Mouse (Mus musculus): Measurements from ENCODE around the gene Mrpl38. TPM values are rescaled to one million over a fixed set of nuclear protein-coding genes. Genes with fewer than 3 reads are reported as not detected.

Gene Mrpl38
- 79.3 and 80.6 TPM in 2 replicates for polyA plus RNA-seq (2015; fragmentation: Nextera tagmentation; extraction: Ambion mirVana)

- whole genome bisulfite sequencing, result under 1% methylated on average over 60 of the region's 60 CpGs
- no peaks in the 10 kb centered on the region for H3K27me3 ChIP-seq (ENCODE audit: control insufficient read depth, insufficient read depth, low read depth, low read length)
- peak within 1 kb of the TSS; percentile 92 for H3K4me3 ChIP-seq (ENCODE audit: low read length)
- H3K36me3 ChIP-seq (ENCODE audit: control insufficient read depth, insufficient read depth, low read length), result peaks cover 13% of the 10 kb centered on the region
- peak within 1 kb of the TSS; percentile 77 for H3K4me2 ChIP-seq (ENCODE audit: low read depth, low read length)
- no peaks in the 10 kb centered on the region for H3K9me3 ChIP-seq (ENCODE audit: control insufficient read depth, low read length)
- peaks cover 7% of the 10 kb centered on the region for H3K4me1 ChIP-seq (replicated peaks; ENCODE audit: control insufficient read depth, insufficient read depth, low read length)
- H3K27ac ChIP-seq (ENCODE audit: low read length), result peak within 1 kb of the TSS; percentile 41
- peak within 1 kb of the TSS; percentile 79 for H3K9ac ChIP-seq (ENCODE audit: low read length)
- peak; percentile 97 for ATAC-seq (ENCODE audit: low read depth)
Observed at GRCm38 (mm10) chr11:116138468-116139138, at the start of gene Mrpl38. Mrpl38 (minus strand) TSS chr11:116138868.

GRCm38 (mm10) chr11:116187226-116187930 lies 48.7 kb upstream of the Mrpl38 start:
- no peak overlapping the region for H3K4me2 ChIP-seq (ENCODE audit: low read depth, low read length)
- H3K9ac ChIP-seq (ENCODE audit: low read length), result no peak overlapping the region
- H3K4me1 ChIP-seq (replicated peaks; ENCODE audit: control insufficient read depth, insufficient read depth, low read length), result no peaks in the 10 kb centered on the region
- H3K36me3 ChIP-seq (ENCODE audit: control insufficient read depth, insufficient read depth, low read length), result peaks cover 10% of the 10 kb centered on the region
- H3K4me3 ChIP-seq (ENCODE audit: low read length), result no peak overlapping the region
- no peak overlapping the region for H3K27ac ChIP-seq (ENCODE audit: low read length)
- no peaks in the 10 kb centered on the region for H3K9me3 ChIP-seq (ENCODE audit: control insufficient read depth, low read length)
- WGBS, result 55% methylated on average over 11 of the region's 11 CpGs
- no peak for ATAC-seq (ENCODE audit: low read depth)
- H3K27me3 ChIP-seq (ENCODE audit: control insufficient read depth, insufficient read depth, low read depth, low read length), result no peaks in the 10 kb centered on the region

GRCm38 (mm10) chr11:116186360-116186759 lies 47.7 kb upstream of the Mrpl38 start:
- no peak overlapping the region for H3K4me3 ChIP-seq (ENCODE audit: low read length)
- peak; percentile 43; the same call in 1 of the 2 replicates for ATAC-seq (ENCODE audit: low read depth)
- no peak overlapping the region for H3K27ac ChIP-seq (ENCODE audit: low read length)
- H3K4me2 ChIP-seq (ENCODE audit: low read depth, low read length), result no peak overlapping the region
- WGBS, result 81% methylated on average over 11 of the region's 11 CpGs
- H3K9me3 ChIP-seq (ENCODE audit: control insufficient read depth, low read length), result no peaks in the 10 kb centered on the region
- no peaks in the 10 kb centered on the region for H3K4me1 ChIP-seq (replicated peaks; ENCODE audit: control insufficient read depth, insufficient read depth, low read length)
- no peak overlapping the region for H3K9ac ChIP-seq (ENCODE audit: low read length)
- H3K36me3 ChIP-seq (ENCODE audit: control insufficient read depth, insufficient read depth, low read length), result peaks cover 12% of the 10 kb centered on the region
- no peaks in the 10 kb centered on the region for H3K27me3 ChIP-seq (ENCODE audit: control insufficient read depth, insufficient read depth, low read depth, low read length)

GRCm38 (mm10) chr11:116185836-116186235 lies 47.2 kb upstream of the Mrpl38 start:
- WGBS, result 82% methylated on average over 3 of the region's 3 CpGs
- Histone ChIP-seq H3K9ac (ENCODE audit: low read length) (no peak overlapping the region), H3K27ac (ENCODE audit: low read length) (no peak overlapping the region), H3K36me3 (ENCODE audit: control insufficient read depth, insufficient read depth, low read length) (peaks cover 12% of the 10 kb centered on the region), H3K9me3 (ENCODE audit: control insufficient read depth, low read length) (no peaks in the 10 kb centered on the region), H3K27me3 (ENCODE audit: control insufficient read depth, insufficient read depth, low read depth, low read length) (no peaks in the 10 kb centered on the region), H3K4me1 (replicated peaks; ENCODE audit: control insufficient read depth, insufficient read depth, low read length) (no peaks in the 10 kb centered on the region), H3K4me3 (ENCODE audit: low read length) (no peak overlapping the region), H3K4me2 (ENCODE audit: low read depth, low read length) (no peak overlapping the region)
- no peak for ATAC-seq (ENCODE audit: low read depth)

GRCm38 (mm10) chr11:116178411-116179121 lies 39.9 kb upstream of the Mrpl38 start:
- Histone ChIP-seq H3K4me3 (ENCODE audit: low read length) (no peak overlapping the region), H3K36me3 (ENCODE audit: control insufficient read depth, insufficient read depth, low read length) (peaks cover 30% of the 10 kb centered on the region), H3K9me3 (ENCODE audit: control insufficient read depth, low read length) (no peaks in the 10 kb centered on the region), H3K4me1 (replicated peaks; ENCODE audit: control insufficient read depth, insufficient read depth, low read length) (no peaks in the 10 kb centered on the region), H3K27ac (ENCODE audit: low read length) (no peak overlapping the region), H3K9ac (ENCODE audit: low read length) (no peak overlapping the region), H3K4me2 (ENCODE audit: low read depth, low read length) (no peak overlapping the region), H3K27me3 (ENCODE audit: control insufficient read depth, insufficient read depth, low read depth, low read length) (no peaks in the 10 kb centered on the region)
- peak; percentile 60; the same call in 1 of the 2 replicates for ATAC-seq (ENCODE audit: low read depth)
- 83% methylated on average over 20 of the region's 20 CpGs for WGBS

GRCm38 (mm10) chr11:116176010-116176409 lies 37.3 kb upstream of the Mrpl38 start:
- Histone ChIP-seq H3K9ac (ENCODE audit: low read length) (no peak overlapping the region), H3K27ac (ENCODE audit: low read length) (no peak overlapping the region), H3K36me3 (ENCODE audit: control insufficient read depth, insufficient read depth, low read length) (peaks cover 33% of the 10 kb centered on the region), H3K27me3 (ENCODE audit: control insufficient read depth, insufficient read depth, low read depth, low read length) (no peaks in the 10 kb centered on the region), H3K4me1 (replicated peaks; ENCODE audit: control insufficient read depth, insufficient read depth, low read length) (no peaks in the 10 kb centered on the region), H3K9me3 (ENCODE audit: control insufficient read depth, low read length) (no peaks in the 10 kb centered on the region), H3K4me2 (ENCODE audit: low read depth, low read length) (no peak overlapping the region), H3K4me3 (ENCODE audit: low read length) (no peak overlapping the region)
- ATAC-seq (ENCODE audit: low read depth), result no peak
- 78% methylated on average over 7 of the region's 7 CpGs for WGBS

GRCm38 (mm10) chr11:116174775-116175448 lies 36.2 kb upstream of the Mrpl38 start:
- no peak overlapping the region for H3K4me3 ChIP-seq (ENCODE audit: low read length)
- no peak overlapping the region for H3K4me2 ChIP-seq (ENCODE audit: low read depth, low read length)
- WGBS, result 88% methylated on average over 22 of the region's 22 CpGs
- H3K27me3 ChIP-seq (ENCODE audit: control insufficient read depth, insufficient read depth, low read depth, low read length), result no peaks in the 10 kb centered on the region
- no peak for ATAC-seq (ENCODE audit: low read depth)
- H3K36me3 ChIP-seq (ENCODE audit: control insufficient read depth, insufficient read depth, low read length), result peaks cover 28% of the 10 kb centered on the region
- H3K9me3 ChIP-seq (ENCODE audit: control insufficient read depth, low read length), result no peaks in the 10 kb centered on the region
- no peaks in the 10 kb centered on the region for H3K4me1 ChIP-seq (replicated peaks; ENCODE audit: control insufficient read depth, insufficient read depth, low read length)
- H3K27ac ChIP-seq (ENCODE audit: low read length), result no peak overlapping the region
- H3K9ac ChIP-seq (ENCODE audit: low read length), result no peak overlapping the region

- Histone ChIP-seq H3K27ac (ENCODE audit: low read length) (no peak overlapping the region), H3K36me3 (ENCODE audit: control insufficient read depth, insufficient read depth, low read length) (peaks cover 24% of the 10 kb centered on the region), H3K9ac (ENCODE audit: low read length) (no peak overlapping the region), H3K27me3 (ENCODE audit: control insufficient read depth, insufficient read depth, low read depth, low read length) (no peaks in the 10 kb centered on the region), H3K4me1 (replicated peaks; ENCODE audit: control insufficient read depth, insufficient read depth, low read length) (peaks cover 3% of the 10 kb centered on the region), H3K4me3 (ENCODE audit: low read length) (no peak overlapping the region), H3K4me2 (ENCODE audit: low read depth, low read length) (no peak overlapping the region), H3K9me3 (ENCODE audit: control insufficient read depth, low read length) (no peaks in the 10 kb centered on the region)
- WGBS, result 87% methylated on average over 2 of the region's 2 CpGs
- no peak for ATAC-seq (ENCODE audit: low read depth)
Observed at GRCm38 (mm10) chr11:116171959-116172358, 33.3 kb upstream of the Mrpl38 start.
